Mouse (Mus musculus) liver, adult (tissue): ENCODE measurements around the gene Snapc4.

Experiments
- GATA4 ChIP-seq: IDR thresholded peaks from 2 replicates; pipeline ENCODE4 v1.6.1; 2014; ENCODE audit warnings: mild to moderate bottlenecking, low read length; ENCODE audit not compliant: insufficient replicate concordance

Gene Snapc4

GRCm38 (mm10) chr2:26327852-26328251, 52.6 kb downstream of the Snapc4 start:
- no peak for TF ChIP-seq GATA4

GRCm38 (mm10) chr2:26325386-26326181, 54.9 kb downstream of the Snapc4 start:
- TF ChIP-seq GATA4 = no peak

- TF ChIP-seq GATA4 = no peak
Measured at GRCm38 (mm10) chr2:26324917-26325316, 55.5 kb downstream of the Snapc4 start.

- TF ChIP-seq GATA4 = no peak
Measured at GRCm38 (mm10) chr2:26323589-26324325, 56.7 kb downstream of the Snapc4 start.

- TF ChIP-seq GATA4 = no peak
Measured at GRCm38 (mm10) chr2:26320245-26321185, 59.9 kb downstream of the Snapc4 start.

GRCm38 (mm10) chr2:26319519-26320244, 60.8 kb downstream of the Snapc4 start:
- no peak for TF ChIP-seq GATA4

GRCm38 (mm10) chr2:26319109-26319508, 61.3 kb downstream of the Snapc4 start:
- TF ChIP-seq GATA4 = no peak

- no peak for TF ChIP-seq GATA4
Measured at GRCm38 (mm10) chr2:26317991-26318672, 62.3 kb downstream of the Snapc4 start.

GRCm38 (mm10) chr2:26317371-26317770, 63.1 kb downstream of the Snapc4 start:
- TF ChIP-seq GATA4 = no peak

GRCm38 (mm10) chr2:26316576-26317246, 63.7 kb downstream of the Snapc4 start:
- no peak for TF ChIP-seq GATA4

- no peak for TF ChIP-seq GATA4
Measured at GRCm38 (mm10) chr2:26315925-26316311, 64.5 kb downstream of the Snapc4 start.

- TF ChIP-seq GATA4 = no peak
Measured at GRCm38 (mm10) chr2:26315072-26315924, 65.2 kb downstream of the Snapc4 start, which contains the start of gene Gpsm1. Gpsm1 (plus strand) TSS chr2:26315515.
